Mouse (Mus musculus) cerebellum, adult 2 months (tissue): ENCODE data around the gene Cramp1l.

ENCODE experiments used
- CTCF ChIP-seq: fragments of 200-500 bp; IDR thresholded peaks from 2 replicates; pipeline ENCODE4 v1.5.1; 2011; ENCODE audit warnings: low read depth, mild to moderate bottlenecking, control low read depth, low read length, moderate library complexity, borderline replicate concordance; ENCODE audit not compliant: insufficient read depth
- POLR2A ChIP-seq: fragments of 200-500 bp; IDR thresholded peaks from 2 replicates; pipeline ENCODE4 v1.6.1; 2011; ENCODE audit warnings: low read length, control low read depth, borderline replicate concordance; ENCODE audit not compliant: insufficient read depth

DNA sequence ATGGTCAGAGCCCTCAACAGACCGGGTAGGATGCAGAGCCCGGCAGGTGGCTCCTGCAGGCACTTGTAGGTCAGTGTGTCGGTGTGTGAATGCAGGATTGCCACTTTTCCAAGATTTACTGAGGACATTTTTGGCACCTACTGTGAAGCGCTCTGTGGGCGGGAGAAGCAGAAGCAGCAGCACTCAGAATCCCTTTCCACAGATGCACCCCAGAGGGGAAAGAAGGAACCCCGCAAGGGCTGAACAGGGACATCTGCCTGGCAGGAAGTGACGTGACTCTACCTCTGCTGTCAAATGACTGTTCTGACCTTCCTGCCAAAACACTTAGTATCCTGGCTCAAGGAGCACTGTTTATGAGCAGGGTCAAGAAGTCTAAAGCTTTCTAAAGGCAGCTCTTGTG is 72.6 kb downstream of the Cramp1l start:
- TF ChIP-seq CTCF (no peak), POLR2A (no peak)
